Mouse (Mus musculus): ENCODE measurements around the gene Efemp2.
A peak's percentile ranks its signal among the peaks of the same experiment; 100 is the strongest.

The Efemp2 gene

DNA sequence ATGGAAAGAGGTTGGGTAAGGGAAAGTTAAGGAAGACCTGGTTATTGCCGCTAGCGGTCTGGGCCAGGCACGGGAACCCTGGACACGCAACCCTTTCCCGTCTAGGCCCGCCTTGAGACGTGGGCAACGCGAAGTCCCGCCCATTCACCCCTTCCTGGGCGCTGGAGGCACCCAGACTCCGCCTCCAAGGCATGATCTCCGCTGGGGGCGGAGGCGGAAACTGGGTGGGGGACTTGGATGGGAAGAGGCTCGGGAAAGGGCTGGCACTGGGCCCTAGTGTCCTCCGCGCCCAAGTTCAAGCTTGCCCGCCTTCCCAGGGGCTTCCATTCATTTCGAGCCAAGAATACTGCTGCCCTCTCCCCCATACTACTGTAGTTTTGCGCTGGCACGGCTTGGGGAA is at the start of gene Efemp2:
Gene Efemp2, plus strand, starts transcription at position 235 of the 400 bp plus-strand sequence.
- DNase-seq = peak; percentile 85

DNA sequence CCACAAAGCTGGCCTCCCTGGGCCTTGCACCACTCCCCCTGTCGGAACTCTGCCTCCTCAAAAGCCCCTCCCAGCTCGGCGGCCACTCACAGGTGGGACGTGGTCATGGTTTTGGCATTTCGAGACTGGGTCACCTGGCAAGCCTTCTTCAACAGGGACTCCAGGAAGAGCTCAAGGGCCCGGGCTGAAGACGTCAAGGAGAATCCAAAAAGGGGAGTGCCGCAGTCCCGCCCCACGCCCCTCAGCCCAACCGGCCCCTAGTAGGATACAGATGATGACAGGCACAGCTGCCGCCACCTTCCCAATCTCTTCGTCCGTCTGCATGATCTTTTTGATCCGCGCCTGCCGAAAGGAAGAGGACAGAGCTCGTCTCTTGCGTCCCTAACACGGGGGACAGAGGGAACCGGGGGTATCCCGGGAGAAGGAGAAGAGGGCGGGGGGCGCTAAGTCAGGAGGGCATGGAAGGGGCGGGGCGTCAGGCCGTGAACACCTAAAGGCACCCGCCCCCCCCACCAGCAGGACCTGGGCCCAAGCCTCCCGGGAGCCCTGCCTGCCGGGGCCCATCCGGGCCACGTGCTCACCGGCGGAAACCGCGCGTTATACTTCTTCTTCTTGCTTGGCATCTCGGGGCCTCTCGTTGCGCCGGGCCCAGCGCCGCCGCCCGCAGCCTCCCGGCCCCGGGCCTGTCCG is 49.5 kb upstream of the Efemp2 start:
- DNase-seq = peak; percentile 76

DNA sequence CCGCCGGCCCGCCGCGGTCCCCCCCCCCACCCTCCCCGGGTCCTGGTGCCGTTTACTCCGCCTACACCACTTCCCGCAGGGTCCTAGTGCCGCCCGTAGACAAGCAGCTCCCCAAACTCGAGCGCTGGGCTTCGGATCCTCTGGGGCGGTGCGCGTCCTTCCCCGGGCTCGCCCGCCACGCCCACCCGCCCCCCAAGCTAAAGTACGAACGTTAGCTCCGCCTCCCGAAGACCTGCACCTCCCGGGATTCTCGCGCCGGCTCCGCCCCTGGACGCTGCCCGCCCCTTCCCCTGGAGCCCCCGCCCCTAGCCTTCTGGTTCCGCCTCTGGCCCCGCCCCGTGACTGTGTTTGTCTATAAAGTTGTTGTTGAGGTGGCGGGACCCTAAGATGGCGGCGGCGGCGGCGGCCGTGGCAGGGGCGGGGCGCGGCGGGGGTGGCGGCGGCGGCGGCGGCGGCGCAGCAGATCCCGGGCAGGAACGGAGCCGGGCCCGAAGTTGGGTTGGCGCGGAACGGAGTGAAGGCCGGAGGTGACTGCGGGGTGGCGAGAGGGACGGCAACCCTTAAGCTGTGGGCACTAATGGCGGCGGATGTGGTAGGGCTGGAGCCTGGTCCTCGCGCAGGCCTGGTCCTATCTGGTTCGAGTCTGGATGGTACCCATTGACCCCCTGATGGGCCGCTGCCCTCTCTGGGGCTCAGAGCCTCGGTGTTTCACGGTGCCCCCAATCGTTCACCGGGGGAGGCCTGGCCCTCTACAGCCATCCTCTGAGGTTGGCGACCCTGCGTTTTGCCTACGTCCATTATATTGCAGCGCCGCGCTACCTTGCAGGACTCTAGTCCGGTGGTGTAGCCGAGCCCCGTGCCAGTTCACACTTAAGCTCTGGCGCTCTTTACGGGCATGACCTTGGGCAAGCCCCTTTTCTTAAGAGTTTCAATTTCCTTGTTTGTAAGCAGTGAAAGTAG is 48.7 kb upstream of the Efemp2 start, which contains the start of the genes Drap1 and AI837181:
Gene Drap1, minus strand, starts transcription at position 198 of the 960 bp plus-strand sequence.
Gene AI837181, plus strand, starts transcription at position 363 of the 960 bp plus-strand sequence.
- DNase-seq = peak; percentile 99

DNA sequence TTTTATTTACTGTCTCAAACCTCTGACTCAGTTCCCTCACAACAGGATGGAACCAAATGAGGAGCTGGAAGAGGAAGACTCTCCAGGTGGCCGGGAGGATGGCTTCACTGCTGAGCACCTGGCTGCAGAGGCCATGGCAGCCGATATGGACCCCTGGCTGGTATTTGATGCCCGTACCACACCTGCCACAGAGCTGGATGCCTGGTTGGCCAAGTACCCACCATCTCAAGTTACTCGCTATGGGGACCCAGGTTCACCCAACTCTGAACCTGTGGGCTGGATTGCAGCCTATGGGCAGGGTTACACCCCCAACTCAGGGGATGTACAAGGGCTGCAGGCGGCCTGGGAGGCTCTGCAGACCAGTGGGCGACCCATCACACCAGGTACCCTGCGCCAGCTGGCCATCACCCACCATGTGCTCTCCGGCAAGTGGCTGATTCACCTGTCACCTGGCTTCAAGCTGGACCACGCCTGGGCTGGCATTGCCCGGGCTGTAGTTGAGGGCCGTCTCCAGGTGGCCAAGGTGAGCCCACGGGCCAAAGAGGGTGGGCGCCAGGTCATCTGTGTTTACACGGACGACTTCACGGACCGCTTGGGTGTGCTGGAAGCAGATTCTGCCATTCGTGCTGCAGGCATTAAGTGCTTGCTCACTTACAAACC is 47.7 kb upstream of the Efemp2 start:
- no peak for DNase-seq

DNA sequence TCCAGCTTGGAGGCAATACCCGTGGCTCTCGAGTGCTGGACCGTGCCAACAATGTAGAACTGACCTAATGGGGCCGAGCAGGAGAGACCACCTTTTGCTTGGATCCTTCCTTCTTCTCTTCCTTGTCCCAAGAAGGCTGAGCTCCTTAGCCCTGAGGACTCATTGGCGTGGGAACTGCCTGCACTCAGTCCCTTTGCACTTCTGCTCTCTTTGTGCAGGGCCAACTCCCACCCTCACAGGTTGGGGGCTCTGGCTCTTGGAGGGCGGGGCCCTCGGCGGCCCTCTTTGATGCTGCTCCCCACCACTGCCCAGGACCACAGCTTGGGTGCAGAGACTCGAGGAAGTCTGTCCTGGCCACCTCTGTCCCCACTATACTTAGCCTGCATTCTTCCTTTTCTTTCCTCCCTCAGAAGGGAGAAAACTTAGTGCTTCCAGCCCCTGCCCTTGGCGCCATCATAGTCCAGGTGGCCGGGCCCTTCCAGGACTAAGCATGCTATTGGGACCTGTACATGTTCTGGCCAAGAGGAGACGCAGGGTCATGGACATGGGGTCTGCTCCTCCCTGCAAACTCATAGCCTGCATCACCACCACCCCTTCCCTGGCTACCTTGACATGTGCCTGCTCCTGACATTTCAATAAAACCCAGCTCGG is 47.0 kb upstream of the Efemp2 start:
- no peak for DNase-seq

DNA sequence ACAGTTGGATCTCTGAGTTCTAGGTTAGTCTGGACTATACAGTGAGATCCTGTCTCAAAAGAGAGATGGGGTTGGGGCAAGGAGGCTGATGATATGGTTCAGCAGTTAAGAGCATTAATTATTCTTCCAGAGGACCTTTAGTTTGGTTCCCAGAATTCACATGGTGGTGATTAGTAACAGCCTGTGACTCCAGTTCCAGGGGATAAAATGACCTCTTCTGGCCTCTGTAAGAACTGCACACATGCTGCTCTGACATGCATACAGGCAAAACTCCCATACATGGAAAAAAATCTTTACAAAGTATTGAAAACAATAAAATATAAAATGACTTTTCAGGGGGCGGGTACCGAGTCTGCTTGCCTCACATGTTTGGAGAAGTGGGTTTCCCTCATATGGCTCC is 45.7 kb upstream of the Efemp2 start:
- DNase-seq = no peak

DNA sequence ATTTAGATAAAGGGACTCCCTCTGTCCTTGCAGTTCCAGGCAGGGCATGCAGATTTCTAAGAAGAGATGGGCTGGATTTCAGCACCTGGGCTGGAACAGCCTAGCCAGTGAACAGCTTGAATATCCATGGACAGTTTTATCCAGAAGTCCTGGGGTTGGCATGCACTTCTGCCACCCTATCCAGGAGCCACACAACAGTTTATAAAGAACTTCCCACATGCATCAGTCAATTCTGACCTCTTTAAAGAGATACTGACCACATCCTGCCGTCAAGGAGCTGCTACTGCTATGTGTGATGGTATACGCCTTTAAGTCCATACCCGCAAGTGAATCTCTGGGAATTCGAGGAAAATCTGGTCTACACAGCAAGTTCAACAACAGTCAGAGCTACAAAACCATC is 44.5 kb upstream of the Efemp2 start:
- no peak for DNase-seq

DNA sequence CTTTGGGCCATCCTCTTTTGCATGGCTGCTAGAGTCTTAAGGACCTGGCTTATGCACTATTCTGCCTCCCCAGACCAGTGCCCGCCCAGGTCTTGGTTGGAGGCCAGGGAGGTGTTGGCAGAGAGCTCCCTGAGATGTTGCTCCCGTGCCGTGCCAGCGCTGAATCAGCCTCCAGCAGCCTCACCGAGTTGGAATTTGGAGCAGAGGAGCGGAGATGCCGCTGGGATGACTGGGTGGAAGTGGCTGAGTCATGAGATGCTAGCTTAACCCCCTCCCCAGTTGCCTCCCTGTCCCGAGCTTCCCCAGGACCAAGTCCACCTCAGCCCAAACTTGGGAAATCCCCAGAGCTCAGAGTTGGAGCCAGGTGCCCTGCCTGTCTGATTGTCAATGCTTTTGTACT is 43.9 kb upstream of the Efemp2 start:
- no peak for DNase-seq

DNA sequence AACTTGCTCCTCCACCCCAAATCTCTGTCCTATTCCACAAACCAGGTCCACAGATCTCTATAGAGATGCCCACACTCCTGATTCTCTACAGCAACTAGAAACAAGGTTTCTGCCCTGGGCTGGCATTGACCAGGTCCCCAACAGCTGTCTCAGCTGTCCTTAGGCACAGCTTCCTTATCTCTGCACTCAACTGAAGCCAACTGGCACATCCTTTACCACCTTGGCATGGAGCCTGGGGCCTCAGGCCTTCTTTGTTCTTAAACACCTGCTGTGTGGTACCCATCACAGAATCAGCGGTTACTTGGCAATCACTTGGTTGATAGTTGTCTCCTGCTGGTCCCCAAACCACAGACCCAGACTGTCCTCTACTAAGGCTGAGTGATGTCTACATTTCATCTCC is 43.3 kb upstream of the Efemp2 start:
- DNase-seq = no peak

DNA sequence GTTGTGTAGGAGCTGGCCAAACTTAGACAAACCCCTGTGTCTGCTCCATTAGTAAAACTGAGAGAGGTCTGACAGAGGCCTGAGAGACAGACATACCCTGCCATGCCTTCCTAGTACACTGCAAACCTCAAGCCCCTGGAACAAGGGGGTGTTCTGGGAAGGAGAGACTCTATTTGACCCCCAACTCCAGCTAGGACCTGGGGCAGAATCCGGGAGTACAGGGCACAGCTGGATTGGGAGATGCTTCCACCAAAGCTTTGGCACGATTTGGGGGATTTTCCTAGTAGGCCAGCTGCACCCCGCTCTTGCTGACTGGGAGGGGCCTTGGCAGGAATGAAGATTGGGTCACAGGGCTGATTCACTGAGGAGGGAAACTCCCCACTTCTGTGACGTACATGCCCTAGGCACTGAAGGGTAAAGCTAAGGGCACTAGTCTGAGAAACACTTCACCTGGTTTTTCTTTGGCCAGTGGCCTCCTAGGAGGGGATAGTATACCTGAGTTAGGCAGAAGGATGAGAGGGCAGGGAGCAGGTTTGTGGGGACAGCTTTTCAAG is 41.8 kb upstream of the Efemp2 start:
- DNase-seq = no peak

DNA sequence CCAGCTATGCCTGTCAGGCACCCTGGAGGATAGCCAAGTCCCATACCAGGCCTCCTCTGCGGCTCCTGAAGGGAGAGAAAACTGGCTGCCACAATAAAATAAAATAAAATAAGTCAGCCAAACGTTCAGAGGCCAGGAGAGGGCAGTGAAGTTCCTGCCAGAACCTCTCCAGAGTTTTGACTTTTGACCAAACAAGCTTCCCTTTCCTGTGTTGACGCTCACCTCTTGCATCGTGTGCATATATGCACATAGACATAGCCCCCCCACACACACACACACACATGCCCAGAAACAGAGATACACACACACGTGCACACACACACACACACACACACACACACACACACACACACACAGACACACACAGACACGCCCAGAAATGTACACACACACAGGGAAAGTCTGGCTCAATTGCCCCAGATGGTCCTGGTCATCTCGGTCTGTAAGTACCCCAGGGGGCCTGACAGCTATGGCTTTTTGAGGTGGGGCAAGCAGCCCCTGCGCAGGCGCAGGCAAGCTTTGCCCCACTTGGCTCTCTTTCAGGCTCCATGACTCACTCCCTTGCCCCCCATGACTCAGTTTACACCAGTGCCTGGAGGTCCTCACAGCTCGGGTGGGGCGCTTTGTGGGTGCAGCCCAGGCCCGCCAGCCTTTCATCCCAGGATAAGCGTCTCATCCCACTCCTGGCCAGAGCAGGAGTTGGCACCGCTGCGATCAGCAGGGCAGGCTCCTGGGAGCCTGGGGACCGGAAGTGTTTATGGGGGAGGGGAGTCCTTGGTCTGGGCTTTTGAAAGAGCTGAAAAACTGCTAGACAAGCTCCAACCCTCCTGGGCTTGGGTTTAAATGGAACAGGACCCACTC is 40.5 kb upstream of the Efemp2 start:
- DNase-seq = peak; percentile 44

DNA sequence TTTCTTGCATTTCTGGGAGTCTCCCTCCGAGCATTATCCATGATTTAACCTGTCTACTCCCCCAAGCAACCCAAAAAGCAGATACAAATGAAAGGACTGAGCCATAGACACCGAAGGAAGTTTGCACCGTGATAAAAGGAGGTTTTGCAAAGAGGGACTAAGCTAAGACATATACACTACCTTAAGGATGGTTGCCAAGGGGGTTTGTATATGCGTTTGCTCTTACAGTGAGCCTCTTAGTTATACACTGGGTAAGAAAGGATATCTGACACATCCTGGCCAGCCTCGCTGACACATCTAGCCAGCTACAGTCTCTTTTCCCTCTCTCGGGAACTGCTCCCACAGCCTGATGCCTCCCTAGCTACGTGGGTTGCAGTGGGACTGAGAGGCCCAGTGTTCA is 39.8 kb upstream of the Efemp2 start:
- no peak for DNase-seq

DNA sequence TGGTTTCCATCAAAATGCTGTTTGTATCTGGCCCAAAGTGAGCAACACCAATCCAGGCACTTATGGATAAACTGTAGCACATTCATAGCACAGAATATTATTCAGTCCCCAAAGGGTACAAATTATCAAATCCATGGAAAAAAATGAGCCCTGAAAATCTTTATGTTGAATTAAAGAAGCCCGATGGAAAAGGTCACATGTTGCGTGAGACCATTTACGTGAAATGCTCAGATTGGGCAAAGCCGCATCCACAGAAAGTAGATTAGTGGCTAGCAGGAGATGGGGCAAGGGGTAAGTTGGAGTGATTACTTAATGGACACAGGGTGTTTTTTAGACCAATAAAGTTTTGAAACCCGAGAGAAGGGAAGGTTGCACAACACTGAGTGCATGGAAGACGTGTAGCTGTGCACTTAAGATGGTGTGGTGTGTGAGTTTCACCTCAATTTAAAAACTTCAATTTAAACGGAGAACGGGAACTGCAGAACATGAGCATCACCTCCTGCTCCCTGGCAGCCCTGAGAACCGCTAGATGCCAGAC is 29.3 kb upstream of the Efemp2 start:
- DNase-seq = no peak

DNA sequence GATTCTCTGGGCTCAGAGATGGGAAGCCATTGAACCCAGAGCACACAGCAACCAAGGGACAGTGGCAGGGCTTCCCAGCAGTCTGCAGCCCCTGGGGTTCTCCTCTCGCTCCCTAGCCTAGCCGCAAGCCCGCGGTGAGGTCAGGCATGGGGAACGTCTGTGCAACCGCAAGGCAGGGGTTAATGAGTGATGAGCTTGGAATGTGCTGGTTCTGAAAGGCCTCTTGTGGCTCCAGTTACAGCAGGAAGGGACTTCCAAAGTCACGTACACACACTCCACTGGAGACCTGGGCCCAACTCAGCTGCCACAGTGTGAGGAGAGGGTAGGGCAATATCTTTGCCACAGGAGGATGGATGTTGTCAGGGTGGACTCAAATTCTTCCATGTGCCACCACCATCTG is 28.8 kb upstream of the Efemp2 start:
- DNase-seq = no peak

DNA sequence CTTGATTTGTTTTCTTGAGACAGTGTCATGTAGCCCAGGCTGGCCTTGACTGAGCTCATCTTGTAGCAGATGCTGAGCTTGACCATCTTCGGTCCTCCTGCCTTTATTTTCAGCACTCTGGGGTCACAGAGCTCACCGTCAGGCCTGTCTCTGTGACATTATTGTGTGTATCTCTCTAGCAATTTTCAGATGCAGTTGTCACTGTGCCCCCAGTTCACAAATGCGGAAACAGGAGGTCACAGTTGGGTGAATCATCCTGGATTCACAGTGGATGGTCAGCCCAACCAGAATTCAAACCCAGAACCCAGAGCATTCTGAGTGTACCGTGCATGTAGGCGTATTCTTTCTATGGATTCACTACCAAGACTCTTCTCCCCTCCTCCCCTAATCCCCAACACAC is 28.0 kb upstream of the Efemp2 start:
- DNase-seq = no peak

DNA sequence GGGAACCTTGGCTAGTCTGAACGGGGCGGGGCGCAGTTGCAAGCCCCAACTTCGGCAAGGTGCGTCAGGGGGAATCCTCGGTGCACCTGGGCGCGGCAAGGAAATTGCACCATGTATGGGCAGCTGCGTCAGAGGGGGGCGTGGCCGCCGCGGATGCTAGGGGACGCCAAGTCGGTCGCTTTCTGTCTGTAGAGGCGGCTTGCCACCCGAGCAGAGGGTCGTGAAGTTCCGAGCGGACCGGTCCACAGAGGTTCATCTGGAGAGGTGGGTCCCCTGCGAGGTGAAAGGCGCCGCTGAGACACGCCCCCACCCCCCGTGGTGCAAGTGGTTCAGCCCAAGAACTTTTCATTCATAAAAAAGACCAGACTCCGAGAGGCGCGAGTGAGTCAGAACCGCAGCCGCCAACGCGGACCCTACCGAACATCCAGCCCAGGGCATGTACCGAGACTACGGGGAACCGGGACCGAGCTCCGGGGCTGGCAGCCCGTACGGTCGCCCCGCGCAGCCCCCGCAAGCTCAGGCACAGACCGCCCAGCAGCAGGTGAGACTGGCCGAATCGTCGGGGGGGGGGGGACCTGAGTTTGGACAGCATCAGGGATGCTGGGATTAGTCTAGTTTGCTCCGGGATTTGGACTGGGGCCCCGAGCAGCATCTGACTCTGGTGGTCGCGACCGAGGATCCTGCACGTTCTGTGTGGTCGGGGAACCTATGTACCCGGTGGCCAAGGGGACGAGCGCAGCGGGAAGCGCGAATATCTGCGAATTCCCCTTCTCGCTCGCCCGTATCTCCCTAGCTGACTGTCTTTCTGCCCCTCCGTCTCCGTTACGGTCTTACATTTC is 26.0 kb upstream of the Efemp2 start, which contains the start of gene Fosl1:
Gene Fosl1, plus strand, starts transcription at position 33 of the 839 bp plus-strand sequence.
- peak; percentile 75 for DNase-seq

DNA sequence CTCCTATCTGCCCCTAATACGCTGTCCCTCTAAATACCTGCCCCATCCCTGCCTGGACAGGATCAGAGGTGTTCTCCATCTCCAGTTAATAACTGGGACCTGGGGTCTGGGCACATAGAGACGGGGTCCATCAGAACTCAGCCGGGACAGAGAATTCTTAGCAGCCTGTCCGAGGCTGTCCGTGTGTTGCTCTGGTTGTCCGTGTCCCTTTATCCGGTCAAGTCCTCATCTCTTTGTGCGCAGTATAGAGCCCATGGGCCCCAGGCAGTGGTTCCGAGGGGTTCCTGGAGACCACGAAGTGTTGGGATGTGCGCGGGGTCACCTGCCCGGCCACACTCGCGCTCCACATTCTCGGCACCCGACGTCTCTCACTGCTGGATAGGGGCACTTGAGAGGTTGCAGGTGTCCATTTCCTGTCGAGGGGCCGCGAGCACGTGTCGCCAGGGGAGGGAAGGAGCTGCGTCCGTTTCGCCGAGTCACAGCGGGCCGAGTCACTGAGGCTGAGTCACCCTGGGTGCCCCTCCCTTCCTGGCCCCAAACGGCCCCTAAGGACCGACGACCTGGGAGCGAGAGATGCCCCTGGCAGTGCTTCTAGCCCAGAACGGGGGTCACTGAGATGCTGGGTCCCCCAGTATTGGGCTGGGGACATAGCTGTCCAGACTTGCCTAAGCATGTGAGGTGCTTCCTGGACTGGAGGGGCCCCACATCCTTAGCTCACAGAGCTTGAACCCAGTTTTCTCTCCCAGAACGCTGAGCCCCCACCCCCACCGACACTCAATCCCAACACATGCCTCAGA is 25.2 kb upstream of the Efemp2 start:
- peak; percentile 79 for DNase-seq

DNA sequence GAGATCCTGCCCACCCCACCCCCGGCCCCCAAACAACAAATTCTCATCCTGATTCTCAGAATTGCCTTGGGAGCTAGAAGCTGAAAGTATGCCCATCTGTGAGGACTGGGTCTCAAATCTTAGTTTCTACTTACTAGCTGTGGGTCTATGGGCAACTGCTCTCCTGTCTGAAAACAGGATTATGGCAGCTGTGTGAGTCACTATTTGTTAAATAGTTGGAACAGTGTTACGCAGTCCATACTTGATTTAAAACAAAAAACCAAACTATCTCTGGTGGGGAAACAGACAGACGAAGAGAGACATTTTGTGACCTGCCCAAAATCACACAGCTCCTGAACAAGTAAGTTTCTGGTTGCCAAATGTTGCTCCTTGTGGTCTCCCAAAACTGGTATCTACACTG is 24.1 kb upstream of the Efemp2 start:
- DNase-seq = no peak

DNA sequence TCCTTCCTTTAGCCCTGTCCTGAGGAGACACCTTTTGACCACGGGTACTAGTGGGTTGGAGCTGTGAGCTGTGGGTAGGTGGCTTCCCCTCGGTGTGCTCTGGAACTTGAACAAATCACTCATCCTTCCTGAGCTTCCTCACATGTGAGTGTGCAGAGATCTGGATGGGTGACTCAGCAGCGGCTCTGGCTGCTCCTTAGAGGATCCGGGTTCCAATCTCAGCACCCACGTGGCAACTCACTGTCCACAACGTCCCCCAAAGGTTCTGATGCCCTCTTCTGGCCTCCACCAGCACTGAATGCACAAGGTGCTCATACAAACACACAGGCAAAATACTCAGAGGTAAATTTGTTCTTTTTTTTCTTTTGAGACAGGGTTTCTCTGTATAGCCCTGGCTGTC is 22.0 kb upstream of the Efemp2 start:
- DNase-seq = no peak

All from liver (tissue).